Mouse (Mus musculus): ENCODE measurements around the gene 4930516K23Rik. TPM values are rescaled to one million over a fixed set of nuclear protein-coding genes. Genes with fewer than 3 reads are reported as not detected.

The 4930516K23Rik gene
- not detected in 2 replicates for polyA plus RNA-seq (2012; rRNA removed)

GRCm38 (mm10) chr7:104061345-104061744 is at the start of gene 4930516K23Rik:
4930516K23Rik (minus strand) TSS chr7:104061445.
- TF ChIP-seq CTCF (IDR thresholded peaks at IDR 0.05; ENCODE audit: borderline replicate concordance, control insufficient read depth, extremely low read depth, insufficient read depth, low read length, poor library complexity) (no peak), POLR2A (IDR thresholded peaks at IDR 0.05; ENCODE audit: control insufficient read depth, extremely low read depth, insufficient read depth, low read length, poor library complexity) (no peak)
- Histone ChIP-seq H3K27ac (ENCODE audit: control insufficient read depth, insufficient read depth, low read length) (no peak within 1 kb of the TSS), H3K36me3 (ENCODE audit: control insufficient read depth, insufficient read depth, low read length) (no peaks in the 10 kb centered on the region), H3K4me3 (ENCODE audit: control insufficient read depth, insufficient read depth, low read length) (no peak within 1 kb of the TSS), H3K4me1 (replicated peaks; ENCODE audit: control insufficient read depth, insufficient read depth, low read length) (no peaks in the 10 kb centered on the region), H3K27me3 (ENCODE audit: control insufficient read depth, insufficient read depth, low read length) (no peaks in the 10 kb centered on the region)
- WGBS, result 78% methylated on average over 2 of the region's 2 CpGs
- no peak for DNase-seq

GRCm38 (mm10) chr7:104104757-104104972 is 43.4 kb upstream of the 4930516K23Rik start, which contains the start of gene Olfr646:
Olfr646 (plus strand) TSS chr7:104104873.
- H3K27me3 ChIP-seq (ENCODE audit: control insufficient read depth, insufficient read depth, low read length), result no peaks in the 10 kb centered on the region
- no peak for TF ChIP-seq CTCF (IDR thresholded peaks at IDR 0.05; ENCODE audit: borderline replicate concordance, control insufficient read depth, extremely low read depth, insufficient read depth, low read length, poor library complexity)
- no peak for TF ChIP-seq POLR2A (IDR thresholded peaks at IDR 0.05; ENCODE audit: control insufficient read depth, extremely low read depth, insufficient read depth, low read length, poor library complexity)

GRCm38 (mm10) chr7:104103913-104104756 is 42.9 kb upstream of the 4930516K23Rik start:
- no peaks in the 10 kb centered on the region for H3K36me3 ChIP-seq (ENCODE audit: control insufficient read depth, insufficient read depth, low read length)
- no peaks in the 10 kb centered on the region for H3K4me1 ChIP-seq (replicated peaks; ENCODE audit: control insufficient read depth, insufficient read depth, low read length)
- no peak for DNase-seq
- TF ChIP-seq CTCF (IDR thresholded peaks at IDR 0.05; ENCODE audit: borderline replicate concordance, control insufficient read depth, extremely low read depth, insufficient read depth, low read length, poor library complexity) (no peak), POLR2A (IDR thresholded peaks at IDR 0.05; ENCODE audit: control insufficient read depth, extremely low read depth, insufficient read depth, low read length, poor library complexity) (no peak)
- no peak overlapping the region for H3K4me3 ChIP-seq (ENCODE audit: control insufficient read depth, insufficient read depth, low read length)
- H3K27ac ChIP-seq (ENCODE audit: control insufficient read depth, insufficient read depth, low read length), result no peak overlapping the region
- WGBS, result 16% methylated on average over 4 of the region's 4 CpGs
- no peaks in the 10 kb centered on the region for H3K27me3 ChIP-seq (ENCODE audit: control insufficient read depth, insufficient read depth, low read length)

More at GRCm38 (mm10) chr7:104104757-104104972, 43.4 kb upstream of the 4930516K23Rik start, which contains the start of gene Olfr646:
- H3K27ac ChIP-seq (ENCODE audit: control insufficient read depth, insufficient read depth, low read length), result no peak within 1 kb of the TSS
- H3K4me3 ChIP-seq (ENCODE audit: control insufficient read depth, insufficient read depth, low read length), result no peak within 1 kb of the TSS
- no peaks in the 10 kb centered on the region for H3K4me1 ChIP-seq (replicated peaks; ENCODE audit: control insufficient read depth, insufficient read depth, low read length)
- DNase-seq, result no peak
- no peaks in the 10 kb centered on the region for H3K36me3 ChIP-seq (ENCODE audit: control insufficient read depth, insufficient read depth, low read length)

- H3K27me3 ChIP-seq (ENCODE audit: control insufficient read depth, insufficient read depth, low read length), result no peaks in the 10 kb centered on the region
- no peak within 1 kb of the TSS for H3K4me3 ChIP-seq (ENCODE audit: control insufficient read depth, insufficient read depth, low read length)
- H3K4me1 ChIP-seq (replicated peaks; ENCODE audit: control insufficient read depth, insufficient read depth, low read length), result no peaks in the 10 kb centered on the region
- WGBS, result 92% methylated on average over 1 of the region's 1 CpGs
- H3K36me3 ChIP-seq (ENCODE audit: control insufficient read depth, insufficient read depth, low read length), result no peaks in the 10 kb centered on the region
- no peak within 1 kb of the TSS for H3K27ac ChIP-seq (ENCODE audit: control insufficient read depth, insufficient read depth, low read length)
- TF ChIP-seq CTCF (IDR thresholded peaks at IDR 0.05; ENCODE audit: borderline replicate concordance, control insufficient read depth, extremely low read depth, insufficient read depth, low read length, poor library complexity), result no peak
- TF ChIP-seq POLR2A (IDR thresholded peaks at IDR 0.05; ENCODE audit: control insufficient read depth, extremely low read depth, insufficient read depth, low read length, poor library complexity), result no peak
- DNase-seq, result no peak
Measured at GRCm38 (mm10) chr7:104085365-104085764, 24.1 kb upstream of the 4930516K23Rik start, which contains the start of gene Olfr645. Olfr645 (minus strand) TSS chr7:104085465.

GRCm38 (mm10) chr7:104071769-104072168 is 10.5 kb upstream of the 4930516K23Rik start, which contains the start of gene Olfr644:
Olfr644 (minus strand) TSS chr7:104071869.
- H3K27me3 ChIP-seq (ENCODE audit: control insufficient read depth, insufficient read depth, low read length), result no peaks in the 10 kb centered on the region
- H3K4me3 ChIP-seq (ENCODE audit: control insufficient read depth, insufficient read depth, low read length), result no peak within 1 kb of the TSS
- H3K27ac ChIP-seq (ENCODE audit: control insufficient read depth, insufficient read depth, low read length), result no peak within 1 kb of the TSS
- H3K36me3 ChIP-seq (ENCODE audit: control insufficient read depth, insufficient read depth, low read length), result no peaks in the 10 kb centered on the region
- TF ChIP-seq CTCF (IDR thresholded peaks at IDR 0.05; ENCODE audit: borderline replicate concordance, control insufficient read depth, extremely low read depth, insufficient read depth, low read length, poor library complexity), result no peak
- no peak for TF ChIP-seq POLR2A (IDR thresholded peaks at IDR 0.05; ENCODE audit: control insufficient read depth, extremely low read depth, insufficient read depth, low read length, poor library complexity)
- no peaks in the 10 kb centered on the region for H3K4me1 ChIP-seq (replicated peaks; ENCODE audit: control insufficient read depth, insufficient read depth, low read length)
- no peak for DNase-seq
- 93% methylated on average over 2 of the region's 2 CpGs for WGBS

- TF ChIP-seq POLR2A (IDR thresholded peaks at IDR 0.05; ENCODE audit: control insufficient read depth, extremely low read depth, insufficient read depth, low read length, poor library complexity) (no peak), CTCF (IDR thresholded peaks at IDR 0.05; ENCODE audit: borderline replicate concordance, control insufficient read depth, extremely low read depth, insufficient read depth, low read length, poor library complexity) (no peak)
- WGBS, result 100% methylated on average over 1 of the region's 1 CpGs
- Histone ChIP-seq H3K4me3 (ENCODE audit: control insufficient read depth, insufficient read depth, low read length) (no peak overlapping the region), H3K27ac (ENCODE audit: control insufficient read depth, insufficient read depth, low read length) (no peak overlapping the region), H3K27me3 (ENCODE audit: control insufficient read depth, insufficient read depth, low read length) (no peaks in the 10 kb centered on the region), H3K36me3 (ENCODE audit: control insufficient read depth, insufficient read depth, low read length) (no peaks in the 10 kb centered on the region), H3K4me1 (replicated peaks; ENCODE audit: control insufficient read depth, insufficient read depth, low read length) (no peaks in the 10 kb centered on the region)
- DNase-seq, result no peak
Measured at GRCm38 (mm10) chr7:104059215-104059614, 2.0 kb downstream of the 4930516K23Rik start.

Measured in thymus, adult 2 months (tissue).